Mouse (Mus musculus) forebrain, embryonic 12.5 days (tissue): ENCODE data around the gene Pccb. TPM values are rescaled to one million over a fixed set of nuclear protein-coding genes. Genes with fewer than 3 reads are reported as not detected.

Experiments
- ATAC-seq: fragments of 200-750 bp; cut with Nextera tagmentation; 2 replicates; pipeline ENCODE4 v1.8.0; 2017; ENCODE audit warnings: moderate TSS enrichment; ENCODE audit not compliant: low FRiP score
- H3K27ac ChIP-seq: fragments of 300-500 bp; sonication (generic); 2 replicates; pipeline ENCODE4 v1.5.1; 2016; ENCODE audit warnings: mild to moderate bottlenecking
- H3K27me3 ChIP-seq: fragments of 300-500 bp; sonication (generic); 2 replicates; pipeline ENCODE4 v1.6.1; 2016; ENCODE audit warnings: mild to moderate bottlenecking
- H3K36me3 ChIP-seq: fragments of 300-500 bp; sonication (generic); replicated peaks from 2 replicates; pipeline ENCODE4 v1.6.1; 2016; ENCODE audit warnings: mild to moderate bottlenecking
- H3K4me1 ChIP-seq: fragments of 300-500 bp; sonication (generic); 2 replicates; pipeline ENCODE4 v1.6.1; 2016
- H3K4me2 ChIP-seq: fragments of 300-500 bp; sonication (generic); 2 replicates; pipeline ENCODE4 v1.6.1; 2016; ENCODE audit warnings: mild to moderate bottlenecking, moderate library complexity
- H3K4me3 ChIP-seq: fragments of 300-500 bp; sonication (generic); replicated peaks from 2 replicates; pipeline ENCODE4 v1.5.1; 2016; ENCODE audit warnings: mild to moderate bottlenecking
- H3K9ac ChIP-seq: fragments of 300-500 bp; sonication (generic); 2 replicates; pipeline ENCODE4 v1.6.1; 2016; ENCODE audit warnings: mild to moderate bottlenecking
- H3K9me3 ChIP-seq: fragments of 300-500 bp; sonication (generic); 2 replicates; pipeline ENCODE4 v1.6.1; 2016
- WGBS: fragments of 180-500 bp; shearing (Covaris S2); methylation state at CpG from one replicate; pipeline ENCODE4 v1.1.7; 2016; 5-methylcytosine and 5-hydroxymethylcytosine counted together
- polyA plus RNA-seq: library from polyadenylated mRNA; unstranded; fragments of >200 nt; fragmentation: Nextera tagmentation; extraction: Ambion mirVana; gene quantifications from 2 replicates; pipeline ENCODE4 v1.2.1, GENCODE M21; 2016

The Pccb gene
- polyA plus RNA-seq, 1 experiment from 2014 or later = 16.6 TPM

- H3K4me1 ChIP-seq = peaks cover 11% of the 10 kb centered on the region
- H3K27me3 ChIP-seq = no peaks in the 10 kb centered on the region
- no peak overlapping the region for H3K4me3 ChIP-seq
- peak overlapping the region; percentile 54; the same call in 1 of the 2 replicates for H3K27ac ChIP-seq
- no peaks in the 10 kb centered on the region; the same call in 1 of the 2 replicates for H3K36me3 ChIP-seq
- ATAC-seq = peak; percentile 64; the same call in 1 of the 2 replicates
- no peak overlapping the region for H3K9ac ChIP-seq
- 15% methylated on average over 1 of the region's 1 CpGs for WGBS
- H3K4me2 ChIP-seq = peak overlapping the region; percentile 8; the same call in 1 of the 2 replicates
- H3K9me3 ChIP-seq = no peaks in the 10 kb centered on the region
These were observed 71.2 kb downstream of the Pccb start for GRCm38 (mm10) chr9:100963428-100963912.

GRCm38 (mm10) chr9:100962903-100963427 is 71.7 kb downstream of the Pccb start:
- Histone ChIP-seq H3K36me3 (no peaks in the 10 kb centered on the region; the same call in 1 of the 2 replicates), H3K9me3 (no peaks in the 10 kb centered on the region), H3K4me3 (no peak overlapping the region), H3K4me2 (0 out of 2 replicates have a peak overlapping the region, but pooled peaks have one; percentile 8), H3K27ac (peak overlapping the region; percentile 54; the same call in 1 of the 2 replicates), H3K9ac (no peak overlapping the region), H3K27me3 (no peaks in the 10 kb centered on the region), H3K4me1 (peaks cover 11% of the 10 kb centered on the region)
- peak; percentile 58; the same call in 1 of the 2 replicates for ATAC-seq
- WGBS = 42% methylated on average over 5 of the region's 5 CpGs

GRCm38 (mm10) chr9:100951481-100951880 is 83.2 kb downstream of the Pccb start:
- H3K4me3 ChIP-seq = no peak overlapping the region
- H3K4me2 ChIP-seq = no peak overlapping the region
- H3K4me1 ChIP-seq = no peaks in the 10 kb centered on the region
- H3K9ac ChIP-seq = no peak overlapping the region
- H3K27ac ChIP-seq = no peak overlapping the region
- ATAC-seq = no peak
- no peaks in the 10 kb centered on the region for H3K9me3 ChIP-seq
- no peaks in the 10 kb centered on the region for H3K27me3 ChIP-seq
- 75% methylated on average over 4 of the region's 4 CpGs for WGBS
- H3K36me3 ChIP-seq = peaks cover 23% of the 10 kb centered on the region

- Histone ChIP-seq H3K4me2 (no peak overlapping the region), H3K9ac (no peak overlapping the region), H3K27me3 (no peaks in the 10 kb centered on the region), H3K9me3 (no peaks in the 10 kb centered on the region), H3K27ac (no peak overlapping the region), H3K4me3 (no peak overlapping the region), H3K4me1 (no peaks in the 10 kb centered on the region), H3K36me3 (peaks cover 8% of the 10 kb centered on the region; the same call in 1 of the 2 replicates)
- 92% methylated on average over 5 of the region's 5 CpGs for WGBS
- no peak for ATAC-seq
These were observed 89.9 kb downstream of the Pccb start for GRCm38 (mm10) chr9:100944677-100945365.

- Histone ChIP-seq H3K4me2 (no peak overlapping the region), H3K27me3 (no peaks in the 10 kb centered on the region), H3K36me3 (peaks cover 6% of the 10 kb centered on the region; the same call in 1 of the 2 replicates), H3K9ac (0 out of 2 replicates have a peak overlapping the region, but pooled peaks have one; percentile 2), H3K9me3 (no peaks in the 10 kb centered on the region), H3K27ac (0 out of 2 replicates have a peak overlapping the region, but pooled peaks have one; percentile 19), H3K4me3 (no peak overlapping the region), H3K4me1 (no peaks in the 10 kb centered on the region)
- WGBS = 43% methylated on average over 2 of the region's 2 CpGs
- ATAC-seq = no peak
These were observed 92.7 kb downstream of the Pccb start for GRCm38 (mm10) chr9:100942042-100942441.

Other genes starting within 250 kb of the Pccb start
- 7.6 and 8.0 TPM in 2 replicates for gene Msl2, start 39.2 kb upstream of the Pccb start, polyA plus RNA-seq
- gene Ppp2r3a, start 216.9 kb upstream of the Pccb start, polyA plus RNA-seq = 17.7 and 18.9 TPM in 2 replicates